In genomic region chr17:31751262-31751661, GRCm38 (mm10) we compare ENCODE assay signal across 14 mouse cellular contexts.
DNase-seq lines count a peak whose midpoint lies in the region; ATAC-seq and TF ChIP-seq lines count a peak whose summit lies in the region.
"Had no signal": no experiment of that assay in that cellular context is flagged by ENCODE, and none has a peak within 500 bp of the region (broad histone marks: within the 10 kb centered on the region; RNA-seq: fewer than 3 reads in every experiment).

No protein-coding gene starts in this region.

- peak; percentile 25 for DNase-seq in thymus, postnatal 0 days (ENCODE audit: low spot score)
- DNase-seq in thymus, postnatal 4 days, result no peak
- DNase-seq in right cerebral cortex, adult 2 months (ENCODE audit: low spot score in 2 of 2), result no peak
- no peak for DNase-seq in layer of hippocampus, postnatal 36 days
- DNase-seq: adrenal gland, adult 8-10 months; cerebellum, adult 2 months had no signal

- H3K27ac ChIP-seq in intestine, postnatal 0 days (ENCODE audit: low read depth, low read length), result no peak overlapping the region
- no peak overlapping the region for H3K27ac ChIP-seq in intestine, embryonic 16.5 days (ENCODE audit: low read length)
- H3K27ac ChIP-seq in neural tube, embryonic 15.5 days (replicated peaks), result no peak overlapping the region
- H3K27ac ChIP-seq: embryonic facial prominence, embryonic 13.5 days; limb, embryonic 15.5 days; midbrain, embryonic 13.5 days; stomach, embryonic 15.5 days had no signal

- WGBS in intestine, postnatal 0 days, result 65% methylated on average over 2 of the region's 2 CpGs
- 69% methylated on average over 2 of the region's 2 CpGs for WGBS in intestine, embryonic 16.5 days
- 74% methylated on average over 2 of the region's 2 CpGs for WGBS in neural tube, embryonic 15.5 days

- H3K9ac ChIP-seq in intestine, postnatal 0 days (ENCODE audit: low read depth, low read length), result no peak overlapping the region
- H3K9ac ChIP-seq in intestine, embryonic 16.5 days (ENCODE audit: low read depth, low read length), result no peak overlapping the region
- no peak overlapping the region for H3K9ac ChIP-seq in neural tube, embryonic 15.5 days (replicated peaks)
- H3K9ac ChIP-seq: embryonic facial prominence, embryonic 13.5 days; limb, embryonic 15.5 days; midbrain, embryonic 13.5 days; stomach, embryonic 15.5 days had no signal

- peaks cover 14% of the 10 kb centered on the region for H3K4me1 ChIP-seq in intestine, postnatal 0 days (replicated peaks; ENCODE audit: control insufficient read depth, insufficient read depth, low read length)
- peaks cover 42% of the 10 kb centered on the region for H3K4me1 ChIP-seq in intestine, embryonic 16.5 days (ENCODE audit: control insufficient read depth, insufficient read depth, low read length)
- peaks cover 7% of the 10 kb centered on the region; the same call in 1 of the 2 replicates for H3K4me1 ChIP-seq in neural tube, embryonic 15.5 days

- no peak overlapping the region for H3K4me3 ChIP-seq in intestine, postnatal 0 days (ENCODE audit: low read depth, low read length)
- H3K4me3 ChIP-seq in intestine, embryonic 16.5 days (ENCODE audit: low read length), result no peak overlapping the region
- H3K4me3 ChIP-seq in neural tube, embryonic 15.5 days (replicated peaks), result no peak overlapping the region
- H3K4me3 ChIP-seq: embryonic facial prominence, embryonic 13.5 days; limb, embryonic 15.5 days; midbrain, embryonic 13.5 days; stomach, embryonic 15.5 days had no signal

- H3K36me3 ChIP-seq in intestine, postnatal 0 days (ENCODE audit: control insufficient read depth, insufficient read depth), result no peaks in the 10 kb centered on the region
- no peaks in the 10 kb centered on the region for H3K36me3 ChIP-seq in intestine, embryonic 16.5 days (ENCODE audit: control insufficient read depth, insufficient read depth, low read length)
- no peaks in the 10 kb centered on the region for H3K36me3 ChIP-seq in neural tube, embryonic 15.5 days
- H3K36me3 ChIP-seq: embryonic facial prominence, embryonic 13.5 days; limb, embryonic 15.5 days; midbrain, embryonic 13.5 days; stomach, embryonic 15.5 days had no signal

- no peak overlapping the region for H3K4me2 ChIP-seq in intestine, postnatal 0 days (replicated peaks; ENCODE audit: low read depth)
- H3K4me2 ChIP-seq in intestine, embryonic 16.5 days (ENCODE audit: low read depth, low read length), result no peak overlapping the region
- H3K4me2 ChIP-seq in neural tube, embryonic 15.5 days, result no peak overlapping the region
- H3K4me2 ChIP-seq: embryonic facial prominence, embryonic 13.5 days; limb, embryonic 15.5 days; midbrain, embryonic 13.5 days; stomach, embryonic 15.5 days had no signal

- H3K27me3 ChIP-seq in intestine, postnatal 0 days (replicated peaks; ENCODE audit: control insufficient read depth, insufficient read depth, low read length), result no peaks in the 10 kb centered on the region
- no peaks in the 10 kb centered on the region for H3K27me3 ChIP-seq in intestine, embryonic 16.5 days (replicated peaks; ENCODE audit: control insufficient read depth, insufficient read depth, low read length)
- H3K27me3 ChIP-seq in neural tube, embryonic 15.5 days (replicated peaks), result no peaks in the 10 kb centered on the region
- H3K27me3 ChIP-seq: embryonic facial prominence, embryonic 13.5 days; limb, embryonic 15.5 days; midbrain, embryonic 13.5 days; stomach, embryonic 15.5 days had no signal

- TF ChIP-seq CTCF in intestine, postnatal 0 days (IDR thresholded peaks at IDR 0.05; ENCODE audit: low read depth), result peak; percentile 63

- no peaks in the 10 kb centered on the region for H3K9me3 ChIP-seq in intestine, postnatal 0 days (ENCODE audit: control insufficient read depth)
- no peaks in the 10 kb centered on the region for H3K9me3 ChIP-seq in intestine, embryonic 16.5 days (ENCODE audit: control insufficient read depth, low read length)
- no peaks in the 10 kb centered on the region for H3K9me3 ChIP-seq in neural tube, embryonic 15.5 days (replicated peaks)
- H3K9me3 ChIP-seq: limb, embryonic 15.5 days; stomach, embryonic 15.5 days had no signal

- no peak for ATAC-seq in intestine, postnatal 0 days
- ATAC-seq in intestine, embryonic 16.5 days, result no peak
- peak; percentile 78 for ATAC-seq in megakaryocyte progenitor cell, adult 5-6 weeks (replicated peaks; ENCODE audit: poor library complexity)
- ATAC-seq in neural tube, embryonic 15.5 days (ENCODE audit: low FRiP score), result no peak
- ATAC-seq: midbrain, embryonic 13.5 days had no signal
